Mouse (Mus musculus): ENCODE data around the gene Gm10837. TPM values are rescaled to one million over a fixed set of nuclear protein-coding genes. Genes with fewer than 3 reads are reported as not detected.

Gene Gm10837
- polyA plus RNA-seq, 1 experiment = not detected

DNA sequence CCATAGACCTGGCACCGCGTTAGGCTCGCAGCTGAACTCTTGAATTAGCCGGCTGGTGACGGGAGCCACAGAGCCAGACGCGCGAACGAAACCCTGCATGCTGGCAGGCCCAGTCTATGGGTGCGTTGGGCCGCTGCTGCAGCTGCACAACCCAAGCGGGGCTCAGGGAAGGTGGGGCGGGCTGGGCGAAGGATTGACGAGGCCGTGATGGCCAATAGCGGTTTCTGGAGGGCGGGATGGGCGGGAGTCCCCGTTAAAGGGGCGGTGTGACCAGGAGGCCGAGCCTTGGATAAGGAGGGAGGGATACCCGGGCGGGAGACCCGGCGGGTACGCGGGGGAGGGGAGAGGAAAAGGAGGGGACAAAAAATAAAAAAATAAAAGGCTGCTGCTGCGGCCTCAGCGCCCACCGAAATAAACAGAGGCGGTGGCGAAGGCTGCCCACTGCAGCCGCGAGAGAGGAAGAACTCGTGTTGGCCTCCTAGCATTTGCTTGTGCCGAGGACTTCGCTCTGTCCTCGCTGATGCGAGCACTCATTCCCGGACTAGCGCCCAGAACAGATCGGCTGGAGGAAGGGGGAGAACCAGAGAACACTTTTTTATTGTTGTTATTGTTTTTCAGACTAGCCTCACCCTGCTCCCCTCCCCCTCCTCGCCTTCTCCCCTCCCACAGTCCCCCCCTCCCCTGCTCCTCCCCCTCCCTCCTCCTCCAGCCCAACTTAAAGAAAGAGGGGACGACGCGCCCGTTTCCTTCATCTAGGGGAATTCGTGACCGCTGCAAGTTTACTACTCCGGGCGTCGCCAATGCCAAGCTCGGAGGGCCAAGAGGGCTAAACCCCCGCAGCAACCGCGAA lies 16.1 kb upstream of the Gm10837 start:
- no peak for TF ChIP-seq GATA1 (IDR thresholded peaks at IDR 0.05; ENCODE audit: low read length)

DNA sequence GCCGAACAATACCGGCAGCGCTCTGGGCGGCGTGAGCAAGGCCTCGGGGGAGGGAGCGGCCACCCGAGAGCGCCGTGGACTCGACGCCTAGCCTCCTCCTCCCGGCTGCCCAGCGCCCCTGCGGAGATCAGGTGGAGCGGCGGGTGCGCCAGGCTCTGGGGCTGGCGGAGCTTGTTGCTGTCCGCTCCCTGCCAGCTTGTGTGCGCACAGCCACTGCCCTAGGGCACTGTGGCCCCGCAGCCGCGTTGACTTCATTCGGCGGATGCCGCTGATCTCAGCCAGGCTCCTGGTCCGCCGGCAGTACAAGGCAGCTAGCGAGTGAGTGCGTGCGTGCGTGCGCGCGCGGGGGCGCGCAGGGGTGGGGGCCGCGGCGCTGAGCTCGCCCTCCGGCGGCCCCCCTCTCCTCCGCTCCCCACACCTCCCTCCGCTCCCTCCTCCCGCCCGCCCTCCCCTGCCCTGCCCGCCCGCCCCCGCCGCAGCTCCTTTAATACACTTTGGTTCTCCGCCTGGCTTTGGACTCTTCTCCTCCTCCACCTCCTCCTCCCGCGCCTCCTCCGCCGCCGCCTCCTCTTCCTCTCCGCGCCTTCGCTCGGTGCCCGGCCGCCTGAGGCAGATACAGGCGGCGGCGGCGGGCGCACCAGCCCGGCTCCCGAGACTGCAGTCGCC lies 15.4 kb upstream of the Gm10837 start, which contains the start of gene Zic2:
TSS of gene Zic2 (plus strand) at position 545 of the 666 bp plus-strand sequence.
- no peak for TF ChIP-seq GATA1 (IDR thresholded peaks at IDR 0.05; ENCODE audit: low read length)

GRCm38 (mm10) chr14:122475557-122476040 lies 14.8 kb upstream of the Gm10837 start:
- no peak for TF ChIP-seq GATA1 (IDR thresholded peaks at IDR 0.05; ENCODE audit: low read length)

- TF ChIP-seq GATA1 (IDR thresholded peaks at IDR 0.05; ENCODE audit: low read length) = no peak
Measured at GRCm38 (mm10) chr14:122476041-122476821, 14.2 kb upstream of the Gm10837 start.

- no peak for TF ChIP-seq GATA1 (IDR thresholded peaks at IDR 0.05; ENCODE audit: low read length)
Measured at GRCm38 (mm10) chr14:122476822-122477215, 13.6 kb upstream of the Gm10837 start.

DNA sequence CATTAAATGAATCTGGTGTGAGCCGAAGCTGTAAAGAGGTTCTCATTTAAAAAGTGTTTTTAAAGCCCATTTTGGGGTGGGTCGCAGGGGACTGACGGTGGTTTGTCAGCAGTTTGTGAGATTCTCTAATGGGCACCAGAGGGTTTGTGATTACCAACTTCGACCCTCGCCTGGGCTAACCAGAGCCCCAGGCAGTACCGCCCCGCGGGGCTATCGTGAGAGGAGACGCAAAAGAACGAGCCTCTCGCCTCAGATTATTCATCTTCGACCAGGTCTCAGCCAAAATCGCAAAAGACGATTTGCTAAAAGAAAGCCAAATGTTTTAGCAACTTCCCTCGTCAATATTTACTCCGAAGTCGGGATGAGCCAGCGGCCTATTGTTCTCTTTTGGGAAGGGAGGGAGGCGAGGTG lies 13.1 kb upstream of the Gm10837 start:
- no peak for TF ChIP-seq GATA1 (IDR thresholded peaks at IDR 0.05; ENCODE audit: low read length)

DNA sequence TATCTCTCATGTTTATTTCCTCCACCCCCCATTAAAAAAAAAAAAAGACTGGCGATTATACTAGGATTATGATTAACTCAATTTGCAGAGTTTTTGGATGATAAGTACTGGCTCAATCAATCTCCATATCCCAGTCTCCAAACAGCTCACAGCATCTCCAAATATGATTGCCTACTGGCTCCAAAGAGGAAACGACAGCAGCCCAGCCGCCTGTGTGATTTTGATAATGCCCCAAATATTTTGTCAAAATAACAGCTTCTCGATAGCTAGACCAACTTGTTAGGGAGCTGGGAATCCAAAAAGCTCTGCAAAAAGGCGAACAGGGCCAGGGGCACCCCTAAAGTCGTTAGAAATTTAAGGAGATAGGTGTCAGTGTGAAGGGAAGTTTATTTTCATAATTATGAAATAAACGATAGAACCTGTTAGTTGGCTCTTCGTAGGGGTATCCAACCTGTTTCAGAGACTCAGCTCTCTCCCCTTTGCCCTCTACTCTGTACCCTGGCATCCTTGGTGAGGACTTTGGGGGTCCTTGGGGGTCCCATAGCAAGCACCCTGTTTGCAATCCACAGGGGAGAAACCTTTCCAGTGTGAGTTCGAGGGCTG lies 12.3 kb upstream of the Gm10837 start:
- TF ChIP-seq GATA1 (IDR thresholded peaks at IDR 0.05; ENCODE audit: low read length) = no peak

- TF ChIP-seq GATA1 (IDR thresholded peaks at IDR 0.05; ENCODE audit: low read length) = no peak
Measured at GRCm38 (mm10) chr14:122478574-122479011, 11.8 kb upstream of the Gm10837 start.

DNA sequence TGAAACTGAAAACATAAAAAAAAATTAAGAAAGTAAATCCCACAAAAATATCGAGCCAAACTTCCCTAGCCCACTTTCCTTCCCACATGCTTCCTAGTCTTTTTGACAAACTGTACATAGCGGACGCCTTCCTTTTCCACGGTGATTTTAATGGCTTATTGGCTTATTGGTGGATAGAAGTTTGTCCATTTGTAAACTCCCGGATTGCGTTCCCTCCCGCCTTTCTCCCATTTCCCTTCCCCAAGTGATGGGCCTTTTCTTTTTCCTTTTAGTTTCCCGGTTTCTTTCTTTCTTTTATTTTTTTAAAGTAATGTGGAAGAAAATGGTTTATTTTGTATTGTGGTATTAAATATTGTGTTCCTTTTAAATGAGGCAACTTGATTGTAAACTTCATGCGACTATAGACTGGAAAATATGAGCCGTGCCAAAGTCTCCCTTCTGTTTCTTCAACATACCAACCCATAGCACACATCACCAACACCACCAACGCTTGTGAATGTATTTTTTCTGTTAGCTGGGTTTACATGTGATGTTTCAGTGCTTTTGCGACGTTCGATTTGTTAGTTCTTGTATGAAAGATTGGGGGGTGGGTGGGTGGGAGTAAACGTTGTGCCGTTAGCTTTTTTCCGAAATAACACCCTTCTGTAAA lies 10.8 kb upstream of the Gm10837 start:
- TF ChIP-seq GATA1 (IDR thresholded peaks at IDR 0.05; ENCODE audit: low read length) = no peak

DNA sequence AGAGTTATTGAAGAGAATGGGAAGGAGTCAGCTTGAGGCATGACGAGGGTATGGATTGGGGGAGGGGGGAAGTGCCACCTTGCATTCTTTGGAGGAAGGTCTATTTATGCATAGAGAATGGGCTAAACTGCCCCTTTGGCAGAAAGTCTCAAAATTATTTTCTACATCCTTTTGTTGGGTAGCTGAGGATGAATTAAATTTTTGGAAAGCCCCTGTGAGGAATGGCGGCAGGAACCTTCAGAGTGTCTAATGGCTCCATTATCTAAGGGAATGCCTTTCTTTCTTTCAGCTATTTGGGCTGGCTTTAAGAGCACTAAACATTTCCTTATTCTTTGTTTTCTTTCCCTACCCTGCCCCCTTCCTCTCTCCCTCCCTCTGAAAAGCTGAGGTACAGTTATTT lies 10.0 kb upstream of the Gm10837 start:
- no peak for TF ChIP-seq GATA1 (IDR thresholded peaks at IDR 0.05; ENCODE audit: low read length)

DNA sequence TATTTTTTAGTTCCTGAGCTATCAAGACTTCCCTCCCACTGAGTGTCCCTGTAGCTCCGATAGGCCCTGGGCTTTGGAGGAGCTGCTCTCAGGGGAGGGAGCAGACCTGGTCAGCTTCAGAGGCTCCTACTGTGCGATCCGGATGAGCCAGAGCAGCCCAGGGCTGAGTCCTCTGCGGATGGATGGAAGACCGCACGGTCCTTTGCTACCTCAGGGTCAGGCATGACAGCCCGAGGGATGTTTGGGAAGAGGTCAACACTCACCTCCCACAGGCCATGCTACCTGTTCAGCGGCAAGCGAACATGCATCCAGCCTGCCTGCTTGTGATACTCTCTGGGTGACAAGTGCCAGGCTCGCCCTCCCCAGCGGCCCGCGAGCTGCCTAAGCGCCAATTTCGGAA lies 9.2 kb upstream of the Gm10837 start:
- TF ChIP-seq GATA1 (IDR thresholded peaks at IDR 0.05; ENCODE audit: low read length) = no peak

- TF ChIP-seq GATA1 (IDR thresholded peaks at IDR 0.05; ENCODE audit: low read length) = no peak
Measured at GRCm38 (mm10) chr14:122482081-122483023, 8.0 kb upstream of the Gm10837 start.

DNA sequence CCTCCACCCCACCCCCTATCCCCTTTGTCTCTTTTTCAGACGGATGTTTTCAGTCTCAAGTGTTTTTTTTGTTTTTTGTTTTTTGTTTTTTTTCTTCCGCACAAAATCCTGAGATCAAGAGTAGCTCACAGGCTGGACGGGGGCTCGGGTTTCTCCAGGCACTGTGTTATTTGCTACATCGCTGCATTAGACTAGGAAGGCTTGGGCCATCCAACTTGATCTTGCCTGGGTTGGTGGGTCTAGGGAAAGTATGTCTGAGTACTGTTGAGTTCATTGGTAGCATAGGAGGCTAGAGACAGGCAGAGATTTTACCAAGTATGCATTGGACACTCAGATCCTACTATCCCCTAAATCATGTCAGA lies 7.4 kb upstream of the Gm10837 start:
- TF ChIP-seq GATA1 (IDR thresholded peaks at IDR 0.05; ENCODE audit: low read length) = no peak
